Mouse (Mus musculus): ENCODE measurements at regions not wholly inside any gene's neighbourhood (a gene's known extent, or its start where the extent isn't known, plus 50 kb on each side); places are given as distances from the start of the nearest gene placed in this dataset.
A peak's percentile ranks its signal among the peaks of the same experiment; 100 is the strongest.

GRCm38 (mm10) chr10:102836567-102837224 lies 193.3 kb downstream of the Alx1 start:
- DNase-seq (ENCODE audit: low spot score) (peak; percentile 8), ATAC-seq (ENCODE audit: insufficient read depth, low read depth) (no peak)
- Histone ChIP-seq H3K4me1 (ENCODE audit: control insufficient read depth, insufficient read depth) (no peaks in the 10 kb centered on the region), H3K36me3 (replicated peaks; ENCODE audit: control insufficient read depth, insufficient read depth, low read length) (no peaks in the 10 kb centered on the region), H3K27me3 (ENCODE audit: control insufficient read depth, insufficient read depth, low read length) (no peaks in the 10 kb centered on the region), H3K4me2 (ENCODE audit: low read depth, low read length) (no peak overlapping the region), H3K27ac (ENCODE audit: low read depth) (no peak overlapping the region), H3K9me3 (replicated peaks; ENCODE audit: control insufficient read depth, low read length) (no peaks in the 10 kb centered on the region), H3K9ac (replicated peaks; ENCODE audit: low read depth, low read length) (no peak overlapping the region), H3K4me3 (ENCODE audit: low read depth, low read length) (no peak overlapping the region)
- no peak for TF ChIP-seq EP300 (IDR thresholded peaks at IDR 0.05; ENCODE audit: low read depth)
- TF ChIP-seq CTCF (IDR thresholded peaks at IDR 0.05; ENCODE audit: low read depth) = peak; percentile 52
- WGBS = 22% methylated on average over 4 of the region's 4 CpGs

GRCm38 (mm10) chr10:102835814-102836213 lies 194.2 kb downstream of the Alx1 start:
- H3K36me3 ChIP-seq (replicated peaks; ENCODE audit: control insufficient read depth, insufficient read depth, low read length) = no peaks in the 10 kb centered on the region
- no peak overlapping the region for H3K9ac ChIP-seq (replicated peaks; ENCODE audit: low read depth, low read length)
- ATAC-seq (ENCODE audit: insufficient read depth, low read depth) (no peak), DNase-seq (ENCODE audit: low spot score) (no peak)
- H3K27me3 ChIP-seq (ENCODE audit: control insufficient read depth, insufficient read depth, low read length) = no peaks in the 10 kb centered on the region
- 25% methylated on average over 1 of the region's 1 CpGs for WGBS
- no peaks in the 10 kb centered on the region for H3K9me3 ChIP-seq (replicated peaks; ENCODE audit: control insufficient read depth, low read length)
- H3K4me2 ChIP-seq (ENCODE audit: low read depth, low read length) = no peak overlapping the region
- H3K4me3 ChIP-seq (ENCODE audit: low read depth, low read length) = no peak overlapping the region
- no peaks in the 10 kb centered on the region for H3K4me1 ChIP-seq (ENCODE audit: control insufficient read depth, insufficient read depth)
- H3K27ac ChIP-seq (ENCODE audit: low read depth) = no peak overlapping the region
- peak; percentile 33 for TF ChIP-seq CTCF (IDR thresholded peaks at IDR 0.05; ENCODE audit: low read depth)
- no peak for TF ChIP-seq EP300 (IDR thresholded peaks at IDR 0.05; ENCODE audit: low read depth)

DNA sequence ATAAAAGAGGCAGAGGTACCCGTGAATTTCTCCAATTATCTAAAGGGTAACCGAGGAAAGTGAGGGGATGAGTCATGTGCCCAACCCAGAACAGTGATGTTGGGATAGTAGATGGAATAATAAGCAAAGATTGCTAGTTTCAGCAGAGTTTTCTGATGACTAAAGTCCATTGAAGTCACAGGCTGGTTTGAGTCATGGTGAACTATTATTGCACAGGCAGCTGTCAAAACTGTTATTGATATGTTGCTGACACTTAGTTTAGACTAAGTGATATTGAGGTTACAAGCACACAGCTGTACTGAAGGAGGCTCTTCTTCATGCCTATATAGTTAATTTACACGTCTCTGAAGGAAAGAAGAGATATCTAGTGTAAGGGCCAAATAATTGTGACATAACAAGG lies 200.4 kb downstream of the Alx1 start:
- no peak overlapping the region for H3K4me2 ChIP-seq (ENCODE audit: low read depth, low read length)
- no peak for TF ChIP-seq CTCF (IDR thresholded peaks at IDR 0.05; ENCODE audit: low read depth)
- TF ChIP-seq EP300 (IDR thresholded peaks at IDR 0.05; ENCODE audit: low read depth) = no peak
- DNase-seq (ENCODE audit: low spot score) = no peak
- no peaks in the 10 kb centered on the region for H3K9me3 ChIP-seq (replicated peaks; ENCODE audit: control insufficient read depth, low read length)
- H3K4me3 ChIP-seq (ENCODE audit: low read depth, low read length) = no peak overlapping the region
- WGBS = 49% methylated on average over 3 of the region's 3 CpGs
- H3K9ac ChIP-seq (replicated peaks; ENCODE audit: low read depth, low read length) = no peak overlapping the region
- H3K36me3 ChIP-seq (replicated peaks; ENCODE audit: control insufficient read depth, insufficient read depth, low read length) = no peaks in the 10 kb centered on the region
- no peak for ATAC-seq (ENCODE audit: insufficient read depth, low read depth)
- no peak overlapping the region for H3K27ac ChIP-seq (ENCODE audit: low read depth)
- H3K27me3 ChIP-seq (ENCODE audit: control insufficient read depth, insufficient read depth, low read length) = no peaks in the 10 kb centered on the region
- H3K4me1 ChIP-seq (ENCODE audit: control insufficient read depth, insufficient read depth) = no peaks in the 10 kb centered on the region

- no peaks in the 10 kb centered on the region for H3K9me3 ChIP-seq (replicated peaks; ENCODE audit: control insufficient read depth, low read length)
- TF ChIP-seq CTCF (IDR thresholded peaks at IDR 0.05; ENCODE audit: low read depth) (peak; percentile 26; the same call in 1 of the 2 replicates), EP300 (IDR thresholded peaks at IDR 0.05; ENCODE audit: low read depth) (no peak)
- H3K4me3 ChIP-seq (ENCODE audit: low read depth, low read length) = no peak overlapping the region
- H3K9ac ChIP-seq (replicated peaks; ENCODE audit: low read depth, low read length) = no peak overlapping the region
- H3K36me3 ChIP-seq (replicated peaks; ENCODE audit: control insufficient read depth, insufficient read depth, low read length) = no peaks in the 10 kb centered on the region
- ATAC-seq (ENCODE audit: insufficient read depth, low read depth) = no peak
- H3K27me3 ChIP-seq (ENCODE audit: control insufficient read depth, insufficient read depth, low read length) = no peaks in the 10 kb centered on the region
- H3K4me2 ChIP-seq (ENCODE audit: low read depth, low read length) = no peak overlapping the region
- no peaks in the 10 kb centered on the region for H3K4me1 ChIP-seq (ENCODE audit: control insufficient read depth, insufficient read depth)
- no peak for DNase-seq (ENCODE audit: low spot score)
- H3K27ac ChIP-seq (ENCODE audit: low read depth) = no peak overlapping the region
These were observed 206.6 kb downstream of the Alx1 start for GRCm38 (mm10) chr10:102823434-102823833.

GRCm38 (mm10) chr10:102801391-102801790 lies 228.6 kb downstream of the Alx1 start:
- no peak overlapping the region for H3K4me3 ChIP-seq (ENCODE audit: low read depth, low read length)
- H3K4me2 ChIP-seq (ENCODE audit: low read depth, low read length) = no peak overlapping the region
- H3K9ac ChIP-seq (replicated peaks; ENCODE audit: low read depth, low read length) = no peak overlapping the region
- TF ChIP-seq CTCF (IDR thresholded peaks at IDR 0.05; ENCODE audit: low read depth) (no peak), EP300 (IDR thresholded peaks at IDR 0.05; ENCODE audit: low read depth) (no peak)
- ATAC-seq (ENCODE audit: insufficient read depth, low read depth) = no peak
- no peaks in the 10 kb centered on the region for H3K9me3 ChIP-seq (replicated peaks; ENCODE audit: control insufficient read depth, low read length)
- no peak overlapping the region for H3K27ac ChIP-seq (ENCODE audit: low read depth)
- no peaks in the 10 kb centered on the region for H3K36me3 ChIP-seq (replicated peaks; ENCODE audit: control insufficient read depth, insufficient read depth, low read length)
- no peaks in the 10 kb centered on the region for H3K4me1 ChIP-seq (ENCODE audit: control insufficient read depth, insufficient read depth)
- 79% methylated on average over 3 of the region's 3 CpGs for WGBS
- DNase-seq (ENCODE audit: low spot score) = no peak
- no peaks in the 10 kb centered on the region for H3K27me3 ChIP-seq (ENCODE audit: control insufficient read depth, insufficient read depth, low read length)

DNA sequence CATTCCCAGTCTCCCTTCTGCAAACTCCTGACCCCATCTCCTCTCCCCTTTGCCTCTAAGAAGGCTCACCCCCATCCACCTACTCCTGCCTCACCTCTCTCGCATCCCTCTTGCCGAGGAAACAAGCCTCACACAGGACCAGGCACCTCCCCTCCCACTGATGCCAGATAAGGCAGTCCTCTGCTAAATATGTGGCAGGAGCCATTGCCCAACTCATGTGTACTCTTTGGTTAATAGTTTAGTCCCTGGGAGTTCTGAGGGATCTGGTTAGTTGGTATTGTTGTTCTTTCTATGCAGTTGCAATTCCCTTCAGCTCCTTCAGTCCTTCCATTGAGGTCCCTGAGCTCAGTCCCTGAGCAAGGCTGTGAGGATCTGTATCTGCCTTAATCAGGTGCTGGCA lies 250.8 kb downstream of the Alx1 start:
- Histone ChIP-seq H3K9ac (replicated peaks; ENCODE audit: low read depth, low read length) (no peak overlapping the region), H3K27ac (ENCODE audit: low read depth) (no peak overlapping the region), H3K4me1 (ENCODE audit: control insufficient read depth, insufficient read depth) (no peaks in the 10 kb centered on the region), H3K27me3 (ENCODE audit: control insufficient read depth, insufficient read depth, low read length) (no peaks in the 10 kb centered on the region), H3K9me3 (replicated peaks; ENCODE audit: control insufficient read depth, low read length) (no peaks in the 10 kb centered on the region), H3K36me3 (replicated peaks; ENCODE audit: control insufficient read depth, insufficient read depth, low read length) (no peaks in the 10 kb centered on the region), H3K4me2 (ENCODE audit: low read depth, low read length) (no peak overlapping the region), H3K4me3 (ENCODE audit: low read depth, low read length) (no peak overlapping the region)
- 51% methylated on average over 2 of the region's 2 CpGs for WGBS
- TF ChIP-seq CTCF (IDR thresholded peaks at IDR 0.05; ENCODE audit: low read depth) = no peak
- TF ChIP-seq EP300 (IDR thresholded peaks at IDR 0.05; ENCODE audit: low read depth) = no peak
- DNase-seq (ENCODE audit: low spot score) = no peak
- ATAC-seq (ENCODE audit: insufficient read depth, low read depth) = no peak
